Mouse (Mus musculus): ENCODE measurements at regions not wholly inside any gene's neighbourhood (a gene's known extent, or its start where the extent isn't known, plus 50 kb on each side); places are given as distances from the start of the nearest gene placed in this dataset.
"Not testable (repeated sequence)": the region's sequence is repeated elsewhere in the genome, so short reads cannot be mapped to it uniquely, and the experiment has no call there.

- no peaks in the 10 kb centered on the region for H3K36me3 ChIP-seq (ENCODE audit: control insufficient read depth, insufficient read depth, low read length)
- ATAC-seq (ENCODE audit: insufficient read depth, low FRiP score, low TSS enrichment) (no peak), DNase-seq (ENCODE audit: low spot score) (no peak)
- no peaks in the 10 kb centered on the region for H3K9me3 ChIP-seq (ENCODE audit: control insufficient read depth, low read length)
- no peaks in the 10 kb centered on the region for H3K4me1 ChIP-seq (ENCODE audit: control insufficient read depth, insufficient read depth, low read length)
- no peak overlapping the region for H3K9ac ChIP-seq (ENCODE audit: low read length)
- no peak overlapping the region for H3K4me2 ChIP-seq (ENCODE audit: low read depth)
- no peak overlapping the region for H3K27ac ChIP-seq (ENCODE audit: low read depth, low read length)
- WGBS, result 87% methylated on average over 3 of the region's 3 CpGs
- no peaks in the 10 kb centered on the region for H3K27me3 ChIP-seq (ENCODE audit: control insufficient read depth, insufficient read depth, low read length)
- H3K4me3 ChIP-seq (ENCODE audit: low read depth, low read length), result no peak overlapping the region
Measured at GRCm38 (mm10) chr8:52444366-52444765, 1067.2 kb upstream of the Aga start.

- not testable (repeated sequence) for H3K9me3 ChIP-seq (ENCODE audit: control insufficient read depth, low read length); H3K9ac ChIP-seq (ENCODE audit: low read length); H3K4me1 ChIP-seq (ENCODE audit: control insufficient read depth, insufficient read depth, low read length); H3K27me3 ChIP-seq (ENCODE audit: control insufficient read depth, insufficient read depth, low read length); H3K4me3 ChIP-seq (ENCODE audit: low read depth, low read length); H3K27ac ChIP-seq (ENCODE audit: low read depth, low read length); H3K4me2 ChIP-seq (ENCODE audit: low read depth); ATAC-seq (ENCODE audit: insufficient read depth, low FRiP score, low TSS enrichment); H3K36me3 ChIP-seq (ENCODE audit: control insufficient read depth, insufficient read depth, low read length); DNase-seq (ENCODE audit: low spot score)
- WGBS, result 91% methylated on average over 1 of the region's 1 CpGs
Measured at GRCm38 (mm10) chr8:52451761-52452160, 1059.8 kb upstream of the Aga start.

- Histone ChIP-seq H3K27me3 (ENCODE audit: control insufficient read depth, insufficient read depth, low read length) (no peaks in the 10 kb centered on the region), H3K4me2 (ENCODE audit: low read depth) (no peak overlapping the region), H3K9ac (ENCODE audit: low read length) (no peak overlapping the region), H3K4me1 (ENCODE audit: control insufficient read depth, insufficient read depth, low read length) (no peaks in the 10 kb centered on the region), H3K4me3 (ENCODE audit: low read depth, low read length) (no peak overlapping the region), H3K36me3 (ENCODE audit: control insufficient read depth, insufficient read depth, low read length) (no peaks in the 10 kb centered on the region), H3K27ac (ENCODE audit: low read depth, low read length) (no peak overlapping the region), H3K9me3 (ENCODE audit: control insufficient read depth, low read length) (no peaks in the 10 kb centered on the region)
- DNase-seq (ENCODE audit: low spot score) (no peak), ATAC-seq (ENCODE audit: insufficient read depth, low FRiP score, low TSS enrichment) (no peak)
- WGBS, result 48% methylated on average over 1 of the region's 1 CpGs
Measured at GRCm38 (mm10) chr8:52455617-52456016, 1055.9 kb upstream of the Aga start.

GRCm38 (mm10) chr8:52456271-52456670 is 1055.3 kb upstream of the Aga start:
- WGBS, result 81% methylated on average over 3 of the region's 3 CpGs
- Histone ChIP-seq H3K27me3 (ENCODE audit: control insufficient read depth, insufficient read depth, low read length) (no peaks in the 10 kb centered on the region), H3K4me1 (ENCODE audit: control insufficient read depth, insufficient read depth, low read length) (no peaks in the 10 kb centered on the region), H3K36me3 (ENCODE audit: control insufficient read depth, insufficient read depth, low read length) (no peaks in the 10 kb centered on the region), H3K4me2 (ENCODE audit: low read depth) (no peak overlapping the region), H3K4me3 (ENCODE audit: low read depth, low read length) (no peak overlapping the region), H3K27ac (ENCODE audit: low read depth, low read length) (no peak overlapping the region), H3K9ac (ENCODE audit: low read length) (no peak overlapping the region), H3K9me3 (ENCODE audit: control insufficient read depth, low read length) (no peaks in the 10 kb centered on the region)
- ATAC-seq (ENCODE audit: insufficient read depth, low FRiP score, low TSS enrichment) (no peak), DNase-seq (ENCODE audit: low spot score) (no peak)

- no peaks in the 10 kb centered on the region for H3K36me3 ChIP-seq (ENCODE audit: control insufficient read depth, insufficient read depth, low read length)
- no peaks in the 10 kb centered on the region for H3K27me3 ChIP-seq (ENCODE audit: control insufficient read depth, insufficient read depth, low read length)
- no peak overlapping the region for H3K9ac ChIP-seq (ENCODE audit: low read length)
- no peak for ATAC-seq (ENCODE audit: insufficient read depth, low FRiP score, low TSS enrichment)
- no peak for DNase-seq (ENCODE audit: low spot score)
- no peak overlapping the region for H3K4me3 ChIP-seq (ENCODE audit: low read depth, low read length)
- no peaks in the 10 kb centered on the region for H3K9me3 ChIP-seq (ENCODE audit: control insufficient read depth, low read length)
- no peaks in the 10 kb centered on the region for H3K4me1 ChIP-seq (ENCODE audit: control insufficient read depth, insufficient read depth, low read length)
- 85% methylated on average over 2 of the region's 2 CpGs for WGBS
- no peak overlapping the region for H3K27ac ChIP-seq (ENCODE audit: low read depth, low read length)
- H3K4me2 ChIP-seq (ENCODE audit: low read depth), result no peak overlapping the region
Measured at GRCm38 (mm10) chr8:52502396-52502795, 1009.1 kb upstream of the Aga start.

- H3K9me3 ChIP-seq (ENCODE audit: control insufficient read depth, low read length), result no peaks in the 10 kb centered on the region
- H3K27ac ChIP-seq (ENCODE audit: low read depth, low read length), result no peak overlapping the region
- ATAC-seq (ENCODE audit: insufficient read depth, low FRiP score, low TSS enrichment) (no peak), DNase-seq (ENCODE audit: low spot score) (no peak)
- no peak overlapping the region for H3K4me3 ChIP-seq (ENCODE audit: low read depth, low read length)
- H3K27me3 ChIP-seq (ENCODE audit: control insufficient read depth, insufficient read depth, low read length), result no peaks in the 10 kb centered on the region
- H3K36me3 ChIP-seq (ENCODE audit: control insufficient read depth, insufficient read depth, low read length), result no peaks in the 10 kb centered on the region
- H3K4me2 ChIP-seq (ENCODE audit: low read depth), result no peak overlapping the region
- H3K4me1 ChIP-seq (ENCODE audit: control insufficient read depth, insufficient read depth, low read length), result no peaks in the 10 kb centered on the region
- H3K9ac ChIP-seq (ENCODE audit: low read length), result no peak overlapping the region
Measured at GRCm38 (mm10) chr8:52511790-52512189, 999.7 kb upstream of the Aga start.

GRCm38 (mm10) chr8:52543364-52543763 is 968.2 kb upstream of the Aga start:
- ATAC-seq (ENCODE audit: insufficient read depth, low FRiP score, low TSS enrichment) (peak; percentile 50; the same call in 1 of the 2 replicates), DNase-seq (ENCODE audit: low spot score) (no peak)
- Histone ChIP-seq H3K9ac (ENCODE audit: low read length) (no peak overlapping the region), H3K27me3 (ENCODE audit: control insufficient read depth, insufficient read depth, low read length) (no peaks in the 10 kb centered on the region), H3K36me3 (ENCODE audit: control insufficient read depth, insufficient read depth, low read length) (no peaks in the 10 kb centered on the region), H3K9me3 (ENCODE audit: control insufficient read depth, low read length) (no peaks in the 10 kb centered on the region), H3K4me3 (ENCODE audit: low read depth, low read length) (no peak overlapping the region), H3K27ac (ENCODE audit: low read depth, low read length) (no peak overlapping the region), H3K4me1 (ENCODE audit: control insufficient read depth, insufficient read depth, low read length) (no peaks in the 10 kb centered on the region), H3K4me2 (ENCODE audit: low read depth) (no peak overlapping the region)
- WGBS, result 90% methylated on average over 3 of the region's 3 CpGs

GRCm38 (mm10) chr8:52571166-52571832 is 940.2 kb upstream of the Aga start:
- Histone ChIP-seq H3K4me2 (ENCODE audit: low read depth) (no peak overlapping the region), H3K27ac (ENCODE audit: low read depth, low read length) (no peak overlapping the region), H3K9ac (ENCODE audit: low read length) (no peak overlapping the region), H3K36me3 (ENCODE audit: control insufficient read depth, insufficient read depth, low read length) (no peaks in the 10 kb centered on the region), H3K9me3 (ENCODE audit: control insufficient read depth, low read length) (no peaks in the 10 kb centered on the region), H3K4me1 (ENCODE audit: control insufficient read depth, insufficient read depth, low read length) (no peaks in the 10 kb centered on the region), H3K27me3 (ENCODE audit: control insufficient read depth, insufficient read depth, low read length) (no peaks in the 10 kb centered on the region), H3K4me3 (ENCODE audit: low read depth, low read length) (no peak overlapping the region)
- ATAC-seq (ENCODE audit: insufficient read depth, low FRiP score, low TSS enrichment), result no peak
- 89% methylated on average over 6 of the region's 6 CpGs for WGBS
- no peak for DNase-seq (ENCODE audit: low spot score)

Data from neural tube, embryonic 11.5 days (tissue).